Mouse (Mus musculus) spleen, adult 2 months (tissue): ENCODE measurements around the gene Slc13a2. TPM values are rescaled to one million over a fixed set of nuclear protein-coding genes. Genes with fewer than 3 reads are reported as not detected.

Source experiments
- DNase-seq, 2 experiments: peaks; one replicate each; pipeline versions ENCODE4 v3.0.0 to v3.0.0-alpha.2; 2012 to 2021; ENCODE audit warnings: low spot score in 2 of 2, low read depth in 1 of 2
- H3K27ac ChIP-seq: fragments of 200-500 bp; 2 replicates; pipeline ENCODE4 v1.5.1; 2012; ENCODE audit warnings: low read length, inconsistent platforms; ENCODE audit not compliant: insufficient read depth
- H3K27me3 ChIP-seq: fragments of 200-500 bp; 2 replicates; pipeline ENCODE4 v1.6.1; 2012; ENCODE audit warnings: mild to moderate bottlenecking, moderate library complexity, low read length, inconsistent platforms; ENCODE audit not compliant: control insufficient read depth, insufficient read depth
- H3K36me3 ChIP-seq: fragments of 200-500 bp; 2 replicates; pipeline ENCODE4 v1.6.1; 2012; ENCODE audit warnings: mild to moderate bottlenecking, low read length, inconsistent platforms; ENCODE audit not compliant: control insufficient read depth, insufficient read depth
- H3K4me1 ChIP-seq: fragments of 200-500 bp; 2 replicates; pipeline ENCODE4 v1.6.1; 2011; ENCODE audit warnings: inconsistent platforms; ENCODE audit not compliant: control insufficient read depth, insufficient read depth, insufficient read length
- H3K4me3 ChIP-seq: fragments of 200-500 bp; 2 replicates; pipeline ENCODE4 v1.5.1; 2011; ENCODE audit warnings: mild to moderate bottlenecking, inconsistent platforms; ENCODE audit not compliant: insufficient read depth, insufficient read length; ENCODE audit errors: extremely low read depth
- CTCF ChIP-seq: fragments of 200-500 bp; IDR thresholded peaks from 2 replicates; pipeline ENCODE4 v1.5.1; 2011; ENCODE audit warnings: mild to moderate bottlenecking, inconsistent platforms; ENCODE audit not compliant: insufficient read depth, insufficient read length, insufficient replicate concordance; ENCODE audit errors: extremely low read depth
- POLR2A ChIP-seq: fragments of 200-500 bp; IDR thresholded peaks from 2 replicates; pipeline ENCODE4 v1.6.1; 2011; ENCODE audit warnings: low read depth, low read length, inconsistent platforms
- WGBS: fragments of 180-500 bp; shearing (Covaris S2); methylation state at CpG from one replicate; pipeline ENCODE4 v1.1.7; 2018; 5-methylcytosine and 5-hydroxymethylcytosine counted together
- polyA plus RNA-seq: library from polyadenylated mRNA; depleted of rRNA; stranded (reverse); fragments of >200 nt; gene quantifications from 2 replicates; pipeline ENCODE4 v1.2.3, GENCODE M21; 2012

The Slc13a2 gene
- polyA plus RNA-seq, 1 experiment, result 0.28 TPM

GRCm38 (mm10) chr11:78434052-78434451 is 12.0 kb upstream of the Slc13a2 start:
- no peak overlapping the region for H3K4me3 ChIP-seq
- no peaks in the 10 kb centered on the region for H3K27me3 ChIP-seq
- no peaks in the 10 kb centered on the region for H3K36me3 ChIP-seq
- no peak overlapping the region for H3K27ac ChIP-seq
- 76% methylated on average over 4 of the region's 4 CpGs for WGBS
- TF ChIP-seq POLR2A, result no peak
- TF ChIP-seq CTCF, result no peak
- H3K4me1 ChIP-seq, result no peaks in the 10 kb centered on the region
- DNase-seq, result no peak

- Histone ChIP-seq H3K27ac (no peak overlapping the region), H3K4me1 (no peaks in the 10 kb centered on the region), H3K27me3 (no peaks in the 10 kb centered on the region), H3K36me3 (no peaks in the 10 kb centered on the region), H3K4me3 (no peak overlapping the region)
- TF ChIP-seq CTCF (no peak), POLR2A (no peak)
- DNase-seq, result no peak
- WGBS, result 77% methylated on average over 10 of the region's 10 CpGs
These were observed 9.2 kb upstream of the Slc13a2 start for GRCm38 (mm10) chr11:78431176-78431575.

- H3K4me1 ChIP-seq, result no peaks in the 10 kb centered on the region
- H3K27ac ChIP-seq, result no peak overlapping the region
- no peak for DNase-seq
- 67% methylated on average over 11 of the region's 11 CpGs for WGBS
- no peaks in the 10 kb centered on the region for H3K27me3 ChIP-seq
- no peaks in the 10 kb centered on the region for H3K36me3 ChIP-seq
- no peak for TF ChIP-seq CTCF
- no peak for TF ChIP-seq POLR2A
- no peak overlapping the region for H3K4me3 ChIP-seq
These were observed 8.3 kb upstream of the Slc13a2 start for GRCm38 (mm10) chr11:78430195-78430878.

- Histone ChIP-seq H3K4me3 (no peak overlapping the region), H3K36me3 (no peaks in the 10 kb centered on the region), H3K27ac (no peak overlapping the region), H3K27me3 (no peaks in the 10 kb centered on the region), H3K4me1 (no peaks in the 10 kb centered on the region)
- no peak for DNase-seq
- TF ChIP-seq POLR2A, result no peak
- no peak for TF ChIP-seq CTCF
- WGBS, result 87% methylated on average over 5 of the region's 5 CpGs
These were observed 6.3 kb upstream of the Slc13a2 start for GRCm38 (mm10) chr11:78428309-78428708.

- H3K4me1 ChIP-seq, result no peaks in the 10 kb centered on the region
- no peak for DNase-seq
- H3K27ac ChIP-seq, result no peak overlapping the region
- no peak for TF ChIP-seq CTCF
- no peak for TF ChIP-seq POLR2A
- no peak overlapping the region for H3K4me3 ChIP-seq
- WGBS, result 92% methylated on average over 6 of the region's 6 CpGs
- H3K27me3 ChIP-seq, result no peaks in the 10 kb centered on the region
- no peaks in the 10 kb centered on the region for H3K36me3 ChIP-seq
These were observed 5.6 kb upstream of the Slc13a2 start for GRCm38 (mm10) chr11:78427655-78428054.

- DNase-seq, result no peak
- Histone ChIP-seq H3K27ac (no peak overlapping the region), H3K4me3 (no peak overlapping the region), H3K4me1 (no peaks in the 10 kb centered on the region), H3K36me3 (no peaks in the 10 kb centered on the region), H3K27me3 (no peaks in the 10 kb centered on the region; the same call in 1 of the 2 replicates)
- WGBS, result 92% methylated on average over 1 of the region's 1 CpGs
- TF ChIP-seq POLR2A, result no peak
- TF ChIP-seq CTCF, result no peak
These were observed 3.6 kb upstream of the Slc13a2 start for GRCm38 (mm10) chr11:78425572-78425971.

GRCm38 (mm10) chr11:78424352-78424751 is 2.3 kb upstream of the Slc13a2 start:
- Histone ChIP-seq H3K4me1 (no peaks in the 10 kb centered on the region), H3K27ac (no peak overlapping the region), H3K4me3 (no peak overlapping the region), H3K27me3 (no peaks in the 10 kb centered on the region; the same call in 1 of the 2 replicates), H3K36me3 (no peaks in the 10 kb centered on the region)
- WGBS, result 68% methylated on average over 2 of the region's 2 CpGs
- DNase-seq, result no peak
- TF ChIP-seq POLR2A (no peak), CTCF (no peak)
